Mouse (Mus musculus) hindbrain, embryonic 13.5 days (tissue): ENCODE measurements at regions not wholly inside any gene's neighbourhood (a gene's known extent, or its start where the extent isn't known, plus 50 kb on each side); places are given as distances from the start of the nearest gene placed in this dataset.
A peak's percentile ranks its signal among the peaks of the same experiment; 100 is the strongest.
"Not testable (repeated sequence)": the region's sequence is repeated elsewhere in the genome, so short reads cannot be mapped to it uniquely, and the experiment has no call there.

ENCODE experiments used
- ATAC-seq: fragments of 200-750 bp; cut with Nextera tagmentation; 2 replicates; pipeline ENCODE4 v1.8.0; 2017; ENCODE audit warnings: moderate TSS enrichment; ENCODE audit not compliant: low FRiP score
- H3K27ac ChIP-seq: fragments of 300-500 bp; sonication (generic); 2 replicates; pipeline ENCODE4 v1.5.1; 2015; ENCODE audit warnings: inconsistent platforms, mild to moderate bottlenecking, moderate library complexity
- H3K27me3 ChIP-seq: fragments of 300-500 bp; sonication (generic); 2 replicates; pipeline ENCODE4 v1.6.1; 2015; ENCODE audit warnings: mild to moderate bottlenecking, inconsistent platforms
- H3K36me3 ChIP-seq: fragments of 300-500 bp; sonication (generic); 2 replicates; pipeline ENCODE4 v1.6.1; 2015; ENCODE audit warnings: mild to moderate bottlenecking, inconsistent platforms
- H3K4me1 ChIP-seq: fragments of 300-500 bp; sonication (generic); replicated peaks from 2 replicates; pipeline ENCODE4 v1.6.1; 2015; ENCODE audit warnings: inconsistent platforms
- H3K4me2 ChIP-seq: fragments of 300-500 bp; sonication (generic); 2 replicates; pipeline ENCODE4 v1.6.1; 2015; ENCODE audit warnings: inconsistent platforms, mild to moderate bottlenecking, moderate library complexity
- H3K4me3 ChIP-seq: fragments of 300-500 bp; sonication (generic); 2 replicates; pipeline ENCODE4 v1.5.1; 2015; ENCODE audit warnings: mild to moderate bottlenecking, inconsistent platforms
- H3K9ac ChIP-seq: fragments of 300-500 bp; sonication (generic); 2 replicates; pipeline ENCODE4 v1.6.1; 2015; ENCODE audit warnings: mild to moderate bottlenecking, inconsistent platforms
- H3K9me3 ChIP-seq: fragments of 300-500 bp; sonication (generic); 2 replicates; pipeline ENCODE4 v1.6.1; 2016; ENCODE audit warnings: inconsistent platforms
- WGBS: fragments of 180-500 bp; shearing (Covaris S2); methylation state at CpG from one replicate; pipeline ENCODE4 v1.1.7; 2015; 5-methylcytosine and 5-hydroxymethylcytosine counted together

DNA sequence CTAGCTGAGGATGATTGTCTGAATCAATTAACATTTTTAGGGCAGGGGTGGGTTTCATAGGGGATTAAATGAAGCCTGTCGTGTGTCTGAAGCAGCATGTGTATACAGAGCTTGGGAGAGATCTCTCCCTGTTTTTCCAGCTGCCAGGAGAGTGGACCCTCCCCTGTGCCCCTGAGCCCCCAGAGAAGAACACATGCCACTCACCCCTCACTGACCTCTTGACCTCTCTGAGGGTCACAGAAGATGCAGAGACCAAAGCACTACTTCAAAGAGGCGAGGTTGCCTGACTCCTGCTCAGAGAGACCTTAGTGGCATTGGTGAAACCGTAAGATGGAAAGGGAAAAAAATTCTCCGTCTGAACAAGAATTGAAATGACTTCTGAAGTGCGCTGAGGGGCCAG lies 79.1 kb upstream of the Max start:
- no peaks in the 10 kb centered on the region for H3K9me3 ChIP-seq
- H3K9ac ChIP-seq = no peak overlapping the region
- no peaks in the 10 kb centered on the region for H3K27me3 ChIP-seq
- H3K27ac ChIP-seq = no peak overlapping the region
- H3K4me2 ChIP-seq = no peak overlapping the region
- no peak overlapping the region for H3K4me3 ChIP-seq
- no peaks in the 10 kb centered on the region for H3K36me3 ChIP-seq
- ATAC-seq = no peak
- no peaks in the 10 kb centered on the region; the same call in 1 of the 2 replicates for H3K4me1 ChIP-seq
- 38% methylated on average over 5 of the region's 5 CpGs for WGBS

GRCm38 (mm10) chr12:77039953-77040305 lies 77.9 kb upstream of the Max start:
- WGBS = 92% methylated on average over 4 of the region's 4 CpGs
- Histone ChIP-seq H3K4me1 (no peaks in the 10 kb centered on the region), H3K4me2 (no peak overlapping the region), H3K36me3 (no peaks in the 10 kb centered on the region), H3K4me3 (no peak overlapping the region), H3K9ac (no peak overlapping the region), H3K9me3 (no peaks in the 10 kb centered on the region), H3K27ac (no peak overlapping the region), H3K27me3 (no peaks in the 10 kb centered on the region)
- no peak for ATAC-seq

GRCm38 (mm10) chr12:77039295-77039952 lies 77.4 kb upstream of the Max start:
- Histone ChIP-seq H3K4me1 (no peaks in the 10 kb centered on the region), H3K9me3 (no peaks in the 10 kb centered on the region), H3K4me3 (no peak overlapping the region), H3K36me3 (no peaks in the 10 kb centered on the region), H3K4me2 (no peak overlapping the region), H3K27ac (no peak overlapping the region), H3K27me3 (no peaks in the 10 kb centered on the region), H3K9ac (no peak overlapping the region)
- ATAC-seq = no peak
- WGBS = 86% methylated on average over 17 of the region's 17 CpGs

DNA sequence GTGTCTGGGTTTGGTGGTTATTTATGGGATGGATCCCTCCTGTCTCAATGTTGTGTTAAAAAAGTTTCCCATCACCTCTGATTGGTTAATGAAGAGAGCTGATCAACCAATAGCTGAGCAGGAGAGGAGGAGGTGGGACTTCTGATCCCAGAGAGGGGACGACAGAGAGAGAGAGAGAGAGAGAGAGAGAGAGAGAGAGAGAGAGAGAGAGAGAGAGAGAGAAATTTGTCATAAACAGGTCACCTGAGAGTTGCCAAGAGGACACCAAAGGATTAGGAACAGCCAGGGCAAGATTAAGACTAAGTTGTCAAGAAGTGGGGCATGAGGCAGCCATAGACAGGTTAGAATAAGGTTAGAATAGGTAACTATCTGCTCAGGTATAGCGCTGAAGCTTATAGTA lies 73.7 kb upstream of the Max start:
- Histone ChIP-seq H3K4me1 (no peaks in the 10 kb centered on the region), H3K4me2 (no peak overlapping the region), H3K4me3 (no peak overlapping the region), H3K36me3 (no peaks in the 10 kb centered on the region), H3K9me3 (no peaks in the 10 kb centered on the region), H3K27ac (no peak overlapping the region), H3K27me3 (no peaks in the 10 kb centered on the region), H3K9ac (no peak overlapping the region)
- WGBS = 59% methylated on average over 2 of the region's 2 CpGs
- ATAC-seq = no peak

- Histone ChIP-seq H3K4me3 (no peak overlapping the region), H3K27me3 (no peaks in the 10 kb centered on the region), H3K36me3 (no peaks in the 10 kb centered on the region), H3K9ac (no peak overlapping the region), H3K9me3 (no peaks in the 10 kb centered on the region), H3K4me1 (no peaks in the 10 kb centered on the region), H3K4me2 (no peak overlapping the region), H3K27ac (no peak overlapping the region)
- ATAC-seq = no peak
- 79% methylated on average over 1 of the region's 1 CpGs for WGBS
These were observed 69.4 kb upstream of the Max start for GRCm38 (mm10) chr12:77031448-77031847.

GRCm38 (mm10) chr12:77025431-77025879 lies 63.5 kb upstream of the Max start:
- Histone ChIP-seq H3K36me3 (no peaks in the 10 kb centered on the region), H3K9ac (no peak overlapping the region), H3K4me3 (no peak overlapping the region), H3K9me3 (no peaks in the 10 kb centered on the region), H3K4me1 (peaks cover 19% of the 10 kb centered on the region; the same call in 1 of the 2 replicates), H3K27me3 (peaks cover 16% of the 10 kb centered on the region; the same call in 1 of the 2 replicates), H3K4me2 (no peak overlapping the region), H3K27ac (no peak overlapping the region)
- WGBS = 80% methylated on average over 7 of the region's 7 CpGs
- no peak for ATAC-seq

GRCm38 (mm10) chr12:77022538-77022937 lies 60.5 kb upstream of the Max start:
- Histone ChIP-seq H3K9me3 (no peaks in the 10 kb centered on the region), H3K36me3 (no peaks in the 10 kb centered on the region), H3K27ac (no peak overlapping the region; the same call in 1 of the 2 replicates), H3K4me3 (no peak overlapping the region), H3K4me2 (no peak overlapping the region), H3K9ac (no peak overlapping the region), H3K27me3 (peaks cover 21% of the 10 kb centered on the region; the same call in 1 of the 2 replicates), H3K4me1 (peaks cover 19% of the 10 kb centered on the region; the same call in 1 of the 2 replicates)
- 34% methylated on average over 5 of the region's 5 CpGs for whole genome bisulfite sequencing
- ATAC-seq = no peak

DNA sequence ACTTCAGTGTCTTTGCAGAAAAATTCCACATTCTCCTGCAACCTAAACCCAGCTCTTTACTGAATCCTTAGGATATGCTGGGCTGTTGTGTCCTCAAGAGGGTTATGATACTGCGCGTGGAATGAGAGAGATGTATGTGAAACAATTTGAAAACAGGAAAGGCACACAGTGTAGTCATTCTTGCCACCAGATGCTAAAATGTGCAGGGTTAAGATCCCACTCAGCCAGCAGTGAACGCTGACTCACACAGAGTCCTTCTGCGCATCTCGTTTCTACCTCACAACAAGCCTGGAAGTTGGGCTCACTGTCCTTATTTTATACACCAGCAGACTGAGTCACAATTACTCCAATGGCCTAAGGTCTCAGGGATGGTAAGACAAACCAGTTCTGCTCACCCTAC lies 59.9 kb upstream of the Max start:
- no peaks in the 10 kb centered on the region for H3K9me3 ChIP-seq
- H3K27me3 ChIP-seq = peaks cover 21% of the 10 kb centered on the region; the same call in 1 of the 2 replicates
- H3K36me3 ChIP-seq = no peaks in the 10 kb centered on the region
- H3K4me2 ChIP-seq = no peak overlapping the region
- WGBS = 78% methylated on average over 5 of the region's 5 CpGs
- H3K9ac ChIP-seq = peak overlapping the region; percentile 13; the same call in 1 of the 2 replicates
- peaks cover 19% of the 10 kb centered on the region; the same call in 1 of the 2 replicates for H3K4me1 ChIP-seq
- ATAC-seq = no peak
- no peak overlapping the region for H3K4me3 ChIP-seq
- H3K27ac ChIP-seq = no peak overlapping the region

DNA sequence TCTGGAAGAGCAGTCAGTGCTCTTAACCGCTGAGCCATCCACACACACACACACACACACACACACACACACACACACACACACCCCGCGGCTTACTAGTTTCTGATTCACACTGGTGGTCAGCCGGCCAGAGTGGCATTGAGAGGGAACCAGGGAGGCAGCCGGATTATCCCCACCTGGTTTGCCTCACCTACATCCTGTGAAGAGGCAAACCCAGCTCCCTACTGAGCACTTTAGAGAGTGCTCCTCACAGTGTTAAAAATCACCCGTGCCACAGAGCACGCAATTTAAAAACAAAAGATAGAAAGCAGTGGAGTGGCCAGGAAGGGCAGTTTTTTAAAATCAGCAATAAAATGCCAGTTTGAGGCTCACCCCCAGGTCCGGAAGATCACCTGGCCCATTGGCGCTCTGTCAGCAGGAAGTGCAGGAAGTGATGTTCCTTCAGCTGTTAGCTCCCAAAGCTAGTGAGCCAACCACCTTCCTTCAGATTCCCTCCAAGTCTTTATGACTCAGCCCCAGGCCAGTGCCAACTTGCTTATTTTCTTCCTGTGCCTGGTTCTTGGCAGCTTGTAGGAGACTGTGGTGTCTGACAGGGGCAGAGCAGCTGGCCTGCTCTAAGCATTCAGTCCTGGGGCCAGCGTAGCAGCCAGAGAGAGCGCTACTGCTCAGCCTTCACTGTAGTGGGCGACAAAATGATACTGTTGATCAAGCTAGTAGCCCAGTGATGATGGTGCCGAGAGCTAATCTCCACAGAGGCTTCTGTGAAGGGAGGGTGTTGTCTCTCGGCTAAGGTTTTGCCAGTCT lies 57.9 kb upstream of the Max start:
- H3K27me3 ChIP-seq = peaks cover 17% of the 10 kb centered on the region; the same call in 1 of the 2 replicates
- H3K36me3 ChIP-seq = no peaks in the 10 kb centered on the region
- H3K27ac ChIP-seq = no peak overlapping the region
- peaks cover 19% of the 10 kb centered on the region; the same call in 1 of the 2 replicates for H3K4me1 ChIP-seq
- no peak for ATAC-seq
- no peaks in the 10 kb centered on the region for H3K9me3 ChIP-seq
- H3K4me2 ChIP-seq = no peak overlapping the region
- 72% methylated on average over 14 of the region's 14 CpGs for WGBS
- H3K4me3 ChIP-seq = no peak overlapping the region
- H3K9ac ChIP-seq = no peak overlapping the region

- H3K27ac ChIP-seq, H3K9me3 ChIP-seq, H3K9ac ChIP-seq, H3K4me2 ChIP-seq, H3K4me3 ChIP-seq, H3K36me3 ChIP-seq, ATAC-seq: not testable (repeated sequence)
- Histone ChIP-seq H3K27me3 (peaks cover 17% of the 10 kb centered on the region; the same call in 1 of the 2 replicates), H3K4me1 (peaks cover 19% of the 10 kb centered on the region; the same call in 1 of the 2 replicates)
- 65% methylated on average over 2 of the region's 2 CpGs for WGBS
These were observed 57.1 kb upstream of the Max start for GRCm38 (mm10) chr12:77019148-77019547.

DNA sequence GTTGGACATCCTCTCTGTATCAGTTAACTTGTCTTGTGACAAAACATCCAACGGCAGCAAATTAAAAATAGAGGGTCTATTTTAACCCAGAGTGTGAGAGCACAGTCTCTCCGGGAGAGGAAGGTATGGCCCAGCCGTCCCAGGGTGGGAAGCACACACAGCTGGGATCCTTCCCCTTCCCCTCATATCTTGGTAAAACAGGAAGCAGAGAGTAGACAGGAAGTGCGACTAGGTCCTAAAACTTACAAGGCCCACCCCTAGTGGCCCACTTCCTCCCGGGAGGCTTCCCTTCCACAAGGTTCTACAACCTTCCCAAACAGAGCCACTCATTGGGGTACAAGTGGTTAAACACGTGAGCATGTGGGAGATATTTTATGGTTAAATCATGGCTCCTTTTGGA lies 56.4 kb upstream of the Max start:
- ATAC-seq = no peak
- H3K4me3 ChIP-seq = no peak overlapping the region
- H3K4me2 ChIP-seq = no peak overlapping the region
- peaks cover 17% of the 10 kb centered on the region; the same call in 1 of the 2 replicates for H3K4me1 ChIP-seq
- H3K36me3 ChIP-seq = no peaks in the 10 kb centered on the region
- 0 out of 2 replicates have a peak, but pooled peaks cover 14% of the 10 kb centered on the region for H3K27me3 ChIP-seq
- no peaks in the 10 kb centered on the region for H3K9me3 ChIP-seq
- H3K27ac ChIP-seq = no peak overlapping the region
- no peak overlapping the region for H3K9ac ChIP-seq
- WGBS = 73% methylated on average over 6 of the region's 6 CpGs

DNA sequence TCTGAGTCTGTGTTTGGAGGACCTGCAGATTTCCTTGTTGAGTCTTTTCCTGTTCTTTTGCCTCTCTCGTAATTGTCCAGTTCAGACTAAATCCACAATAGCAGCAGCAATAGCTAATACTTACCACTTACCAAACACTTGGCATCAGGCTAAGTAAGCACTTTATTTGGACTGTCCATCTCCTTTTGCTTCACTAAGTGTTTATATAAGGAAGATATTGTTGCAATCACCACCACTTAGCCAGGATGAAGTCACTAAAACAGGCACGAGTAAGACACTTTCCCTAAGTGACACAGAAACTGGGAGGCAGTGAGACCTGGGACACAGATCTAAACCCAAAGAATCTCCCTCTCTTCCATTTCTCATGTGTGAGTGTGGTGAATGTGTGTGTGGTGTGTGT lies 52.9 kb upstream of the Max start:
- H3K27ac ChIP-seq = no peak overlapping the region
- no peak for ATAC-seq

More for the DNA sequence above, 52.9 kb upstream of the Max start:
- Histone ChIP-seq H3K27me3 (0 out of 2 replicates have a peak, but pooled peaks cover 3% of the 10 kb centered on the region), H3K4me3 (no peak overlapping the region), H3K4me2 (no peak overlapping the region), H3K9ac (no peak overlapping the region), H3K4me1 (no peaks in the 10 kb centered on the region), H3K36me3 (no peaks in the 10 kb centered on the region), H3K9me3 (no peaks in the 10 kb centered on the region)
- 96% methylated on average over 2 of the region's 2 CpGs for WGBS
